Mouse (Mus musculus) heart, embryonic 16.5 days (tissue): ENCODE measurements around the gene Kpna7. TPM values are rescaled to one million over a fixed set of nuclear protein-coding genes. Genes with fewer than 3 reads are reported as not detected.
"Not testable (repeated sequence)": the region's sequence is repeated elsewhere in the genome, so short reads cannot be mapped to it uniquely, and the experiment has no call there.

Experiments
- ATAC-seq: fragments of 200-750 bp; cut with Nextera tagmentation; replicated peaks from 2 replicates; pipeline ENCODE4 v1.8.0; 2017; ENCODE audit warnings: moderate number of reproducible peaks; ENCODE audit not compliant: insufficient read depth, low FRiP score; ENCODE audit errors: extremely low read depth
- H3K27ac ChIP-seq: fragments of 300-500 bp; sonication (generic); 2 replicates; pipeline ENCODE4 v1.5.1; 2014; ENCODE audit warnings: mild to moderate bottlenecking, low read length, control low read depth, moderate library complexity
- H3K27me3 ChIP-seq: fragments of 300-500 bp; sonication (generic); 2 replicates; pipeline ENCODE4 v1.6.1; 2014; ENCODE audit warnings: low read length, mixed read lengths; ENCODE audit not compliant: control insufficient read depth, insufficient read depth
- H3K36me3 ChIP-seq: fragments of 300-500 bp; sonication (generic); 2 replicates; pipeline ENCODE4 v1.6.1; 2014; ENCODE audit not compliant: control insufficient read depth, insufficient read depth
- H3K4me1 ChIP-seq: fragments of 300-500 bp; sonication (generic); 2 replicates; pipeline ENCODE4 v1.6.1; 2014; ENCODE audit warnings: low read length, mixed read lengths; ENCODE audit not compliant: control insufficient read depth, insufficient read depth
- H3K4me2 ChIP-seq: fragments of 300-500 bp; sonication (generic); 2 replicates; pipeline ENCODE4 v1.6.1; 2014; ENCODE audit warnings: low read depth, mild to moderate bottlenecking, control low read depth, low read length
- H3K4me3 ChIP-seq: fragments of 300-500 bp; sonication (generic); 2 replicates; pipeline ENCODE4 v1.5.1; 2014; ENCODE audit warnings: mild to moderate bottlenecking, control low read depth, low read length
- H3K9ac ChIP-seq: fragments of 300-500 bp; sonication (generic); 2 replicates; pipeline ENCODE4 v1.6.1; 2014; ENCODE audit warnings: low read length, control low read depth
- H3K9me3 ChIP-seq: fragments of 300-500 bp; sonication (generic); replicated peaks from 2 replicates; pipeline ENCODE4 v1.6.1; 2016; ENCODE audit warnings: low read length; ENCODE audit not compliant: control insufficient read depth
- WGBS: fragments of 180-500 bp; shearing (Covaris S2); extraction: QIAGEN DNeasy Blood & Tissue Kit; methylation state at CpG from one replicate; pipeline ENCODE4 v1.1.7; 2014; 5-methylcytosine and 5-hydroxymethylcytosine counted together
- polyA plus RNA-seq: library from polyadenylated mRNA; unstranded; fragments of >200 nt; fragmentation: Nextera tagmentation; extraction: Ambion mirVana; gene quantifications from 2 replicates; pipeline ENCODE4 v1.2.1, GENCODE M21; 2015

Kpna7 gene
- polyA plus RNA-seq, 1 experiment from 2014 or later: 0.11 TPM

GRCm38 (mm10) chr5:145089878-145090277 is 6.0 kb upstream of the Kpna7 start:
- Histone ChIP-seq H3K27ac (no peak overlapping the region), H3K4me2 (no peak overlapping the region), H3K4me3 (no peak overlapping the region), H3K27me3 (no peaks in the 10 kb centered on the region), H3K9me3 (no peaks in the 10 kb centered on the region), H3K4me1 (peaks cover 3% of the 10 kb centered on the region), H3K36me3 (peaks cover 20% of the 10 kb centered on the region), H3K9ac (no peak overlapping the region)
- 80% methylated on average over 3 of the region's 3 CpGs for WGBS
- ATAC-seq: no peak

GRCm38 (mm10) chr5:145088186-145088585 is 4.4 kb upstream of the Kpna7 start:
- no peak for ATAC-seq
- Histone ChIP-seq H3K27ac (no peak overlapping the region), H3K4me1 (peaks cover 10% of the 10 kb centered on the region), H3K9me3 (no peaks in the 10 kb centered on the region), H3K36me3 (peaks cover 15% of the 10 kb centered on the region), H3K4me3 (no peak overlapping the region), H3K27me3 (no peaks in the 10 kb centered on the region), H3K9ac (no peak overlapping the region), H3K4me2 (no peak overlapping the region)
- 100% methylated on average over 2 of the region's 2 CpGs for WGBS

DNA sequence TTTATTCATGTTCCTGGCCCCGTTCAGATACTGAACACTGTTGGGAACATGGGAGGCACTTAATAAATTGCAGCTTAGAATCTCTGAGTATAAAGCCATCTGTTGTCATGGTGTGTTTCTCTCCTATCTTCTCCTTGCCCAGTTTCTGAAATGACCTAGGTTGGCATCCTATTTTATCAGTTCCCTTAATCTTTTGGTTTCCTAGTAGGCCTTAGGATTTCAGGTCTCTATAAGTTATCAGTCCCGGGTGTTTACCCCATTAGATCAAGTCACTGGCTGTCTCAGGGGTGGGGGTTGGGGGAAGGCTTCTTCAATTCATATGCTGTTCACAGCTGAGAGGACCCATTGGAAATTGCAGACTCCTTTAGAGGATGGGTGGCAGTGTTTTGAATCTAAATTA is 992 bp upstream of the Kpna7 start:
- peak overlapping the region; percentile 92 for H3K4me2 ChIP-seq
- WGBS: 49% methylated on average over 2 of the region's 2 CpGs

DNA sequence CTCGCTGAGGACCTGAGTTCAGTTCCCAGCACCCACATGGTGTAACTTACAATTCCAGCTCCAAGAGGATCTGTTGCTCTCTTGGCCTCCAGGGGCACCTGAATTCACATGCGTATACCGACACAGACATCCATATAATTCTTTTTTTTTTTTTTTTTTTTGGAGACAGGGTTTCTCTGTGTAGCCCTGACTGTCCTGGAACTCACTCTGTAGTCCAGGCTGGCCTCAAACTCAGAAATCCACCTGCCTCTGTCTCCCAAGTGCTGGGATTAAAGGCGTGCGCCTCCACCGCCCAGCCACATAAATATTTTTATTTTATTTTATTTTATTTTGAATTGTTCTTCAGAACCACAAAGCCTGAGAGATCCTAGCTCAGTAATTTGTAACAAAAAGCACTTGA is 629 bp downstream of the Kpna7 start:
- Histone ChIP-seq H3K9ac (peak overlapping the region; percentile 99), H3K4me3 (peak overlapping the region; percentile 94), H3K4me2 (peak overlapping the region; percentile 92)
- not testable (repeated sequence) for H3K27me3 ChIP-seq, H3K9me3 ChIP-seq, H3K36me3 ChIP-seq, ATAC-seq, H3K4me1 ChIP-seq, H3K27ac ChIP-seq
- WGBS: 44% methylated on average over 6 of the region's 6 CpGs

More for the DNA sequence above, 992 bp upstream of the Kpna7 start:
- Histone ChIP-seq H3K9me3 (0 out of 2 replicates have a peak, but pooled peaks cover 3% of the 10 kb centered on the region), H3K27ac (no peak overlapping the region), H3K36me3 (no peaks in the 10 kb centered on the region), H3K4me1 (peaks cover 10% of the 10 kb centered on the region), H3K27me3 (no peaks in the 10 kb centered on the region), H3K9ac (peak overlapping the region; percentile 99), H3K4me3 (peak overlapping the region; percentile 94)
- ATAC-seq: no peak

DNA sequence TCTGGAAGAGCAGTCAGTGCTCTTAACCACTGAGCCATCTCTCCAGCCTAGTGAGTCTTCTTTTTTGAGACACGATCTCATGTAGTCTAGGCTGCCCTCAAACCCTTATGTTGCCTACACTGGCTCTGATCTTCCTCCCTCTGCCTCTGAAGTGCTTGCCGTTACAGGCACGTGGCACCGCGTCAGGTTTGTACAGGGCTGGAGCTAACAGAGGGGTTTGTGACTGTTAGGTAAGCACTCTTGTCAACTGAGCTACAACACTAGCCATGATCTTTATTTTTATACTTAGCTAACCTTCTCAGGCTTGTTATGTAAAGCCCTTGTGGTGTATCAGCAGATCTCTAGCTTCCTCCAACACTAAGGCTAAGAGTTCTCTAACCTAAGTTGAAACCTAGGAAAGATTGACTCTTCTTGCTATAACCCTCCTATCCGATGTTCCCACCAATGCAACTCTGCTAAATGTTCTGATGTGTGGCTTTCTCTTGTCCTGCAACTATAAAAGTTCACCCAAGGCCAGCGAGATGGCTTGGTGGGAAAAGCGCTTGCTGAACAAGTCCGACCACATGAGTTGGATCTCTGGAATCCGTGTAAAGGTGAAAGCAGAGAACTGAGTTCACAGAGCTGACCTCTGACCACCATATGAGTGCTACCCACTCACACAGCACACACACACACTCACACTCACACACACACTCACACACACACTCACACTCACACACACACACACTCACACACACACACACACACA is 1.8 kb downstream of the Kpna7 start:
- no peak overlapping the region for H3K4me3 ChIP-seq
- no peak overlapping the region for H3K27ac ChIP-seq
- no peaks in the 10 kb centered on the region for H3K27me3 ChIP-seq
- WGBS: 84% methylated on average over 10 of the region's 10 CpGs
- no peak for ATAC-seq
- H3K4me1 ChIP-seq: peaks cover 10% of the 10 kb centered on the region
- 0 out of 2 replicates have a peak, but pooled peaks cover 3% of the 10 kb centered on the region for H3K9me3 ChIP-seq
- no peaks in the 10 kb centered on the region for H3K36me3 ChIP-seq
- no peak overlapping the region for H3K9ac ChIP-seq
- H3K4me2 ChIP-seq: no peak overlapping the region

DNA sequence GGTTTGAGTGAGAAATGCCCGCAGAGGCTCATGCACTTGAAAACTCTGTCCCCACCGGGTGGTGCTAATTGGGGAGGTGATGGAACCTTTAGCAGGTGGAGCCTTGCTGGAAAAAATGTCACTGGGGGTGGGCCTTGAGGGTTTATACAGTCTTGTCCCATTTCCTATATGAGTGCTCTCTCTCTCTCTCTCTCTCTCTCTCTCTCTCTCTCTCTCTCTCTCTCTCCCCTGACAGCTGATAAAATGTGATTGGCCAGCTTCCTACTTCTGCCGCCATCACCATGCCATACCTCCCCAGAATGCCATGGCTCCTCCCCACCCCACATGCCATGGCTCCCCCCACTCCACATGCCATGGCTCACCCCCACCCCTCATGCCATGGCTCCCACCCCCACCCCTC is 8.7 kb downstream of the Kpna7 start:
- Histone ChIP-seq H3K9ac (no peak overlapping the region), H3K4me2 (no peak overlapping the region), H3K27ac (no peak overlapping the region), H3K36me3 (no peaks in the 10 kb centered on the region), H3K9me3 (no peaks in the 10 kb centered on the region), H3K4me1 (no peaks in the 10 kb centered on the region), H3K4me3 (no peak overlapping the region), H3K27me3 (no peaks in the 10 kb centered on the region)
- ATAC-seq: no peak
- WGBS: 38% methylated on average over 3 of the region's 3 CpGs

- Histone ChIP-seq H3K4me3 (no peak overlapping the region), H3K27me3 (no peaks in the 10 kb centered on the region), H3K36me3 (no peaks in the 10 kb centered on the region), H3K27ac (no peak overlapping the region), H3K9ac (no peak overlapping the region), H3K9me3 (no peaks in the 10 kb centered on the region), H3K4me2 (no peak overlapping the region), H3K4me1 (no peaks in the 10 kb centered on the region)
- ATAC-seq: no peak
- WGBS: 44% methylated on average over 6 of the region's 6 CpGs
These were observed 12.5 kb downstream of the Kpna7 start for GRCm38 (mm10) chr5:145071342-145071741.

DNA sequence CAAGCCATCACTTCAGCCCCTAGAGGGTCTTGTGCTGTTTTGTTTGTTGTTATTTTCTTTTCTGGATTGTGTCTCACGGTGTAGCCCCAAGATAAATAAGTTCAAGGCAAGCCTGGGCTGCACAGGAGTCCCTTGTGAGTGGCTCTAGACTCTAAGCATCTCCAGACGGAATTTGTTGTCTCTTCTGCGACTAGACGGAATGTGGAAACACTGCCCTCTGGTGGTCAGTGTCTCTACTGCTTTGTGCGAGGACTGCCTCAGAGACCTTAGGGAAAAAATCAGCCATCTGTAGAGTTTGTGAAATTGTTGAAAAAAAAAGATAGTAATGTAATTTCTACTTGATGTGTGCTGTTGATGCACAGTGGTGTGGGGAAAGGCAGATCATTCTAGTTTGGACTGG is 14.1 kb downstream of the Kpna7 start:
- H3K27ac ChIP-seq: no peak overlapping the region
- WGBS: 1% methylated on average over 5 of the region's 5 CpGs
- H3K36me3 ChIP-seq: no peaks in the 10 kb centered on the region
- H3K9ac ChIP-seq: no peak overlapping the region
- no peak overlapping the region for H3K4me2 ChIP-seq
- peak; percentile 32; the same call in 1 of the 2 replicates for ATAC-seq
- H3K27me3 ChIP-seq: no peaks in the 10 kb centered on the region
- H3K4me3 ChIP-seq: no peak overlapping the region
- H3K9me3 ChIP-seq: no peaks in the 10 kb centered on the region
- no peaks in the 10 kb centered on the region for H3K4me1 ChIP-seq

DNA sequence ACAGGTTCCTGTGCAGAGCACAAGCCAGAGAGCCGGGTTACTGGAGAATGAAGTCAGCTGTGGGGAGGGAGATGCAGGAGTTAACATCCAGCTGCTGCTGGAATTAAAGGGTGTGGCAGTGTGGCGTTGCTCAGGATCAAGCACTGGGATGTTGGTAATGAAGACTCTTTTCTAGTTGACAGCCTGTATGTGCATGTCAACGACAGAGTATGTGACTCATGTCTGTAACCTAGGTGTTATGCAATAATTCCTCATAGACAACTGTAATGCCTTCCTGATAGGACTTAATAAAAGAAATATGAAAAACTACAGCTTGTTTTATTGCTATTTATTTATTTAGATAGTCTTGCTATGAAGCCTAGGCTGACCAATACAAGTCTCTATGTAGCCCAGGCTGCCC is 15.0 kb downstream of the Kpna7 start:
- WGBS: 48% methylated on average over 3 of the region's 3 CpGs
- Histone ChIP-seq H3K27me3 (no peaks in the 10 kb centered on the region), H3K4me2 (no peak overlapping the region), H3K4me1 (no peaks in the 10 kb centered on the region), H3K27ac (no peak overlapping the region), H3K36me3 (no peaks in the 10 kb centered on the region), H3K9ac (no peak overlapping the region), H3K9me3 (no peaks in the 10 kb centered on the region), H3K4me3 (no peak overlapping the region)
- ATAC-seq: no peak
